In genomic region chr2:152399122-152399542, GRCm38 (mm10) we compare ENCODE assay signal across 8 mouse cellular contexts. TPM values are rescaled to one million over a fixed set of nuclear protein-coding genes. Genes with fewer than 3 reads are reported as not detected.
DNase-seq lines count a peak whose midpoint lies in the region; ATAC-seq and TF ChIP-seq lines count a peak whose summit lies in the region.

No protein-coding gene starts in this region.

- H3K36me3 ChIP-seq in heart, embryonic 13.5 days, result peaks cover 11% of the 10 kb centered on the region
- peaks cover 7% of the 10 kb centered on the region; the same call in 1 of the 2 replicates for H3K36me3 ChIP-seq in ES-E14 (ENCODE audit: control insufficient read depth, insufficient read depth, low read length, poor library complexity, severe bottlenecking)
- H3K36me3 ChIP-seq in forebrain, embryonic 15.5 days, result no peaks in the 10 kb centered on the region
- H3K36me3 ChIP-seq in liver, embryonic 16.5 days (ENCODE audit: control insufficient read depth, insufficient read depth), result no peaks in the 10 kb centered on the region

- WGBS in heart, embryonic 13.5 days, result under 1% methylated on average over 13 of the region's 13 CpGs
- WGBS in forebrain, embryonic 15.5 days, result 1% methylated on average over 13 of the region's 13 CpGs
- WGBS in liver, embryonic 16.5 days (ENCODE audit: insufficient replicate concordance), result 8% methylated on average over 13 of the region's 13 CpGs

- peak overlapping the region; percentile 99 for H3K27ac ChIP-seq in heart, embryonic 13.5 days (replicated peaks)
- peak overlapping the region; percentile 47 for H3K27ac ChIP-seq in ES-E14 (ENCODE audit: insufficient read depth, low read depth, low read length, poor library complexity, severe bottlenecking)
- peak overlapping the region; percentile 100 for H3K27ac ChIP-seq in forebrain, embryonic 15.5 days (replicated peaks)
- peak overlapping the region; percentile 45 for H3K27ac ChIP-seq in liver, embryonic 16.5 days (ENCODE audit: low read length)

- H3K27me3 ChIP-seq in heart, embryonic 13.5 days (replicated peaks), result no peaks in the 10 kb centered on the region
- H3K27me3 ChIP-seq in forebrain, embryonic 15.5 days, result no peaks in the 10 kb centered on the region
- H3K27me3 ChIP-seq in liver, embryonic 16.5 days (ENCODE audit: control insufficient read depth, insufficient read depth, low read depth, low read length), result no peaks in the 10 kb centered on the region

- intact Hi-C loops in heart, postnatal 36 days (cut with DNase I), result loop anchor here (10.0 kb wide), 2 partner anchors 146 to 186 kb away; partner anchors contain the start of genes Defb19 and Defb29

- H3K4me1 ChIP-seq in heart, embryonic 13.5 days, result peaks cover 33% of the 10 kb centered on the region
- peaks cover under 1 to 8% of the 10 kb centered on the region in 2 experiments; a peak in 2 of 4 replicates for H3K4me1 ChIP-seq in ES-E14 (ENCODE audit: control insufficient read depth in 2 of 2, insufficient read depth in 2 of 2, low read length in 2 of 2, poor library complexity in 1 of 2)
- H3K4me1 ChIP-seq in forebrain, embryonic 15.5 days, result peaks cover 36% of the 10 kb centered on the region
- H3K4me1 ChIP-seq in liver, embryonic 16.5 days (ENCODE audit: control insufficient read depth, low read depth, low read length), result peaks cover 46% of the 10 kb centered on the region

- DNase-seq in heart, postnatal 36 days, result no peak
- peak; percentile 59 for DNase-seq in ES-E14 (ENCODE audit: low read depth, low spot score)
- no peak for DNase-seq in left cerebral cortex, adult 8-10 months (ENCODE audit: low spot score in 2 of 2)
- no peak for DNase-seq in testis, postnatal 14 days (ENCODE audit: low spot score)
- no peak for DNase-seq in left cerebral cortex, adult 18-20 months (ENCODE audit: low spot score in 2 of 2)

- in situ Hi-C loops in ES-E14 (cut with MboI; ENCODE audit: low sequenced_read_pairs in 2 of 2, unreplicated experiment in 2 of 2), result no loop called here

- ATAC-seq in heart, embryonic 13.5 days (ENCODE audit: extremely low read depth, insufficient number of reproducible peaks, low FRiP score, low TSS enrichment), result no peak
- no peak; the same call in none of the 2 replicates for ATAC-seq in forebrain, embryonic 15.5 days (replicated peaks)
- ATAC-seq in liver, embryonic 16.5 days (ENCODE audit: low read depth), result no peak

- H3K4me3 ChIP-seq in heart, embryonic 13.5 days, result peak overlapping the region; percentile 89
- H3K4me3 ChIP-seq in ES-E14 (ENCODE audit: insufficient read depth in 1 of 2, low read depth in 1 of 2, low read length in 2 of 2, poor library complexity in 1 of 2, severe bottlenecking in 1 of 2), result peak overlapping the region; percentile 76 to 86
- H3K4me3 ChIP-seq in forebrain, embryonic 15.5 days, result peak overlapping the region; percentile 86
- peak overlapping the region; percentile 79 for H3K4me3 ChIP-seq in liver, embryonic 16.5 days (ENCODE audit: low read depth, low read length)

- H3K9ac ChIP-seq in heart, embryonic 13.5 days, result peak overlapping the region; percentile 84
- H3K9ac ChIP-seq in ES-E14 (ENCODE audit: insufficient read depth, low read depth, low read length, poor library complexity, severe bottlenecking), result peak overlapping the region; percentile 63
- H3K9ac ChIP-seq in forebrain, embryonic 15.5 days (replicated peaks), result peak overlapping the region; percentile 96
- H3K9ac ChIP-seq in liver, embryonic 16.5 days (ENCODE audit: low read depth, low read length), result peak overlapping the region; percentile 23; the same call in 1 of the 2 replicates

- peak overlapping the region; percentile 90 for H3K4me2 ChIP-seq in heart, embryonic 13.5 days
- peak overlapping the region; percentile 93 for H3K4me2 ChIP-seq in forebrain, embryonic 15.5 days (replicated peaks)
- H3K4me2 ChIP-seq in liver, embryonic 16.5 days (ENCODE audit: low read depth, low read length), result peak overlapping the region; percentile 90

- H3K9me3 ChIP-seq in heart, embryonic 13.5 days, result no peaks in the 10 kb centered on the region
- no peaks in the 10 kb centered on the region for H3K9me3 ChIP-seq in ES-E14 (ENCODE audit: control insufficient read depth, insufficient read depth, low read depth, low read length)
- H3K9me3 ChIP-seq in forebrain, embryonic 15.5 days, result no peaks in the 10 kb centered on the region
- H3K9me3 ChIP-seq in liver, embryonic 16.5 days (replicated peaks; ENCODE audit: control insufficient read depth, low read length), result no peaks in the 10 kb centered on the region

TF ChIP-seq in ES-E14, 5 proteins besides CTCF, POLR2A, EP300 and RAD21:
- no peak for TF ChIP-seq ZC3H11A (IDR thresholded peaks at IDR 0.05; ENCODE audit: borderline replicate concordance, low read depth, low read length)
- no peak for TF ChIP-seq CHD2 (IDR thresholded peaks at IDR 0.05; ENCODE audit: low read depth, low read length)
- TF ChIP-seq HCFC1 (IDR thresholded peaks at IDR 0.05; ENCODE audit: borderline replicate concordance, insufficient read depth, low read length), result no peak; the same call in 1 of the 2 replicates
- no peak for TF ChIP-seq ZNF384 (IDR thresholded peaks at IDR 0.05; ENCODE audit: low read depth, low read length)
- TF ChIP-seq MAFK (IDR thresholded peaks at IDR 0.05; ENCODE audit: insufficient read depth, low read depth, low read length), result no peak
TF ChIP-seq in ES-E14: peak in this region for 0.

RNA-seq across cellular contexts. Expression of gene Sox12, which starts 1.3 kb away (rescaled TPM):
- 8.0 and 8.2 TPM in 2 replicates for polyA plus RNA-seq in heart, embryonic 13.5 days (2015; fragmentation: Nextera tagmentation; extraction: Ambion mirVana)
- total RNA-seq in heart, postnatal 36 days (2021), result 10 to 100 TPM in 1 of 2 experiments, 1 to 10 TPM in 1; 8.2 to 13.8 TPM
- 7.4 and 9.1 TPM in 2 replicates for total RNA-seq in ES-E14 (2012; rRNA removed)
- polyA plus RNA-seq in forebrain, embryonic 15.5 days (2015; fragmentation: Nextera tagmentation; extraction: Ambion mirVana), result 17.7 and 18.3 TPM in 2 replicates
- 0.77 and 0.99 TPM in 2 replicates for polyA plus RNA-seq in liver, embryonic 16.5 days (2015; fragmentation: Nextera tagmentation; extraction: Ambion mirVana)
- 10 to 100 TPM; 12.9 to 15.4 (median 14.3) TPM for total RNA-seq in left cerebral cortex, adult 8-10 months (2022)
- 10 to 100 TPM; 11.8 to 15.9 TPM for total RNA-seq in left cerebral cortex, adult 18-20 months (2021)

RNA-seq across cellular contexts. Expression of gene Zcchc3, which starts 15.7 kb away (rescaled TPM):
- 35.1 and 35.9 TPM in 2 replicates for polyA plus RNA-seq in heart, embryonic 13.5 days (2015; fragmentation: Nextera tagmentation; extraction: Ambion mirVana)
- 10 to 100 TPM in 1 of 2 experiments, 1 to 10 TPM in 1; 8.0 to 10.0 TPM for total RNA-seq in heart, postnatal 36 days (2021)
- 21.4 and 22.9 TPM in 2 replicates for total RNA-seq in ES-E14 (2012; rRNA removed)
- 18.7 TPM in 2 replicates for polyA plus RNA-seq in forebrain, embryonic 15.5 days (2015; fragmentation: Nextera tagmentation; extraction: Ambion mirVana)
- polyA plus RNA-seq in liver, embryonic 16.5 days (2015; fragmentation: Nextera tagmentation; extraction: Ambion mirVana), result 6.4 and 6.7 TPM in 2 replicates
- 10 to 100 TPM in 3 of 4 experiments, 1 to 10 TPM in 1; 9.6 to 11.2 (median 10.9) TPM for total RNA-seq in left cerebral cortex, adult 8-10 months (2022)
- total RNA-seq in left cerebral cortex, adult 18-20 months (2021), result 1 to 10 TPM; 9.4 TPM

RNA-seq across cellular contexts. Expression of gene 6820408C15Rik, which starts 16.3 kb away (rescaled TPM):
- 1.8 and 2.2 TPM in 2 replicates for polyA plus RNA-seq in heart, embryonic 13.5 days (2015; fragmentation: Nextera tagmentation; extraction: Ambion mirVana)
- total RNA-seq in heart, postnatal 36 days (2021), result 1 to 10 TPM; 2.0 to 2.1 TPM
- 0.18 and 0.58 TPM in 2 replicates for total RNA-seq in ES-E14 (2012; rRNA removed)
- polyA plus RNA-seq in forebrain, embryonic 15.5 days (2015; fragmentation: Nextera tagmentation; extraction: Ambion mirVana), result 2.1 and 3.7 TPM in 2 replicates
- 0.12 and 0.18 TPM in 2 replicates for polyA plus RNA-seq in liver, embryonic 16.5 days (2015; fragmentation: Nextera tagmentation; extraction: Ambion mirVana)
- total RNA-seq in left cerebral cortex, adult 8-10 months (2022), result 1 to 10 TPM; 2.0 to 3.7 (median 2.7) TPM
- total RNA-seq in left cerebral cortex, adult 18-20 months (2021), result 1 to 10 TPM; 1.6 to 2.1 TPM

RNA-seq across cellular contexts. Expression of gene Nrsn2, which starts 22.7 kb away (rescaled TPM):
- polyA plus RNA-seq in heart, embryonic 13.5 days (2015; fragmentation: Nextera tagmentation; extraction: Ambion mirVana), result 2.5 and 3.7 TPM in 2 replicates
- total RNA-seq in heart, postnatal 36 days (2021), result not detected
- 2.1 and 3.3 TPM in 2 replicates for total RNA-seq in ES-E14 (2012; rRNA removed)
- polyA plus RNA-seq in forebrain, embryonic 15.5 days (2015; fragmentation: Nextera tagmentation; extraction: Ambion mirVana), result 13.5 and 13.6 TPM in 2 replicates
- not detected in 2 replicates for polyA plus RNA-seq in liver, embryonic 16.5 days (2015; fragmentation: Nextera tagmentation; extraction: Ambion mirVana)
- 100 to 1,000 TPM; 112 to 125 (median 120) TPM for total RNA-seq in left cerebral cortex, adult 8-10 months (2022)
- total RNA-seq in left cerebral cortex, adult 18-20 months (2021), result 100 to 1,000 TPM in 1 of 2 experiments, 10 to 100 TPM in 1; 96.7 to 104 TPM

RNA-seq across cellular contexts. Expression of gene Trib3, which starts 55.3 kb away (rescaled TPM):
- polyA plus RNA-seq in heart, embryonic 13.5 days (2015; fragmentation: Nextera tagmentation; extraction: Ambion mirVana), result 4.5 and 6.5 TPM in 2 replicates
- total RNA-seq in heart, postnatal 36 days (2021), result 1 to 10 TPM; 3.6 to 3.8 TPM
- 18.5 and 29.2 TPM in 2 replicates for total RNA-seq in ES-E14 (2012; rRNA removed)
- polyA plus RNA-seq in forebrain, embryonic 15.5 days (2015; fragmentation: Nextera tagmentation; extraction: Ambion mirVana), result 0.55 and 0.85 TPM in 2 replicates
- polyA plus RNA-seq in liver, embryonic 16.5 days (2015; fragmentation: Nextera tagmentation; extraction: Ambion mirVana), result 6.5 and 6.8 TPM in 2 replicates
- 1 to 10 TPM in 3 of 4 experiments, under 1 TPM in 1; 0.84 to 2.1 (median 1.5) TPM for total RNA-seq in left cerebral cortex, adult 8-10 months (2022)
- total RNA-seq in left cerebral cortex, adult 18-20 months (2021), result under 1 TPM; 0.59 to 0.70 TPM

Comparison
In these comparisons a context has a peak if more than half of its experiments do, and no peak if none do; other contexts are left out.
1. H3K27ac ChIP-seq: peak in every context shown above with its lines; median percentile 100 in forebrain, embryonic 15.5 days; 99 in heart, embryonic 13.5 days; 47 in ES-E14; 45 in liver, embryonic 16.5 days.
2. H3K9ac ChIP-seq: peak in every context shown above with its lines; median percentile 96 in forebrain, embryonic 15.5 days; 84 in heart, embryonic 13.5 days; 63 in ES-E14; 23 in liver, embryonic 16.5 days.